Mouse (Mus musculus) embryonic facial prominence, embryonic 11.5 days (tissue): Measurements from ENCODE around the gene Myh1. TPM values are rescaled to one million over a fixed set of nuclear protein-coding genes. Genes with fewer than 3 reads are reported as not detected.

Experiments
- polyA plus RNA-seq: library from polyadenylated mRNA; unstranded; fragments of >200 nt; fragmentation: Nextera tagmentation; extraction: Ambion mirVana; gene quantifications from 2 replicates; pipeline ENCODE4 v1.2.1, GENCODE M21; 2014

Gene Myh1
- polyA plus RNA-seq, 1 experiment from 2014 or later, result 0.06 TPM

Other genes with a start within 250 kb of the Myh1 start
- not detected in 2 replicates for gene Tmem238l, start 243.4 kb upstream of the Myh1 start, polyA plus RNA-seq
- 0.82 and 0.98 TPM in 2 replicates for gene Tmem220, start 174.9 kb upstream of the Myh1 start, polyA plus RNA-seq
- gene Adprm, start 147.5 kb upstream of the Myh1 start, polyA plus RNA-seq, result 37.0 and 39.5 TPM in 2 replicates
- 20.6 and 21.9 TPM in 2 replicates for gene Sco1, start 147.4 kb upstream of the Myh1 start, polyA plus RNA-seq
- gene Myh3, start 121.8 kb upstream of the Myh1 start, polyA plus RNA-seq, result 3.2 and 6.5 TPM in 2 replicates
- gene Myh2, start 29.0 kb upstream of the Myh1 start, polyA plus RNA-seq, result not detected in 2 replicates
- 0.04 and 0.06 TPM in 2 replicates for gene Myh4, start 38.0 kb downstream of the Myh1 start, polyA plus RNA-seq
- 0.36 and 1.1 TPM in 2 replicates for gene Myh8, start 77.1 kb downstream of the Myh1 start, polyA plus RNA-seq
- gene Myh13, start 121.6 kb downstream of the Myh1 start, polyA plus RNA-seq, result not detected in 2 replicates